Mouse (Mus musculus) heart, postnatal 14 days (tissue): ENCODE data around the gene Rcbtb1. TPM values are rescaled to one million over a fixed set of nuclear protein-coding genes. Genes with fewer than 3 reads are reported as not detected.
"Not testable (repeated sequence)": the region's sequence is repeated elsewhere in the genome, so short reads cannot be mapped to it uniquely, and the experiment has no call there.

ENCODE experiments used
- DNase-seq, 2 experiments: peaks; one replicate each; pipeline ENCODE4 v3.0.0; 2021 to 2022
- intact Hi-C: fragments of 180-260 bp; cut with DNase I; formaldehyde crosslinking; loops from one replicate; pipeline ENCODE4 v1.15.1; 2025
- total RNA-seq, 2 experiments: library from RNA; stranded (reverse); gene quantifications; 2 replicates each; pipeline ENCODE4 v1.2.3; 2021

Rcbtb1 gene
- total RNA-seq, 2 experiments from 2014 or later: 9.5 to 11.2 TPM

GRCm38 (mm10) chr14:59255861-59256260, 54.9 kb downstream of the Rcbtb1 start:
- intact Hi-C loops, DNase-seq: not testable (repeated sequence)

- DNase-seq: peak in 1 of 2 experiments; percentile 3
- intact Hi-C loops: no loop called here
Measured at GRCm38 (mm10) chr14:59260056-59260455, 59.0 kb downstream of the Rcbtb1 start, which contains the start of gene Gm6904. Gene Gm6904 (minus strand): TSS chr14:59260216.

- DNase-seq, intact Hi-C loops: not testable (repeated sequence)
Measured at GRCm38 (mm10) chr14:59274961-59275360, 74.0 kb downstream of the Rcbtb1 start.

Other genes with a start within 250 kb of the Rcbtb1 start
- not detected for gene 1700129C05Rik, start 58.3 kb upstream of the Rcbtb1 start, total RNA-seq
- not detected for gene Gm5142, start 22.5 kb upstream of the Rcbtb1 start, total RNA-seq
- gene Gm6904, start 59.0 kb downstream of the Rcbtb1 start, total RNA-seq: not detected
- gene Phf11a, start 96.3 kb downstream of the Rcbtb1 start, total RNA-seq: under 1 TPM in 1 of 2 experiments, not detected in 1; 0.27 TPM
- under 1 TPM in 1 of 2 experiments, not detected in 1; 0.54 TPM for gene Phf11b, start 140.1 kb downstream of the Rcbtb1 start, total RNA-seq
- gene Phf11d, start 164.3 kb downstream of the Rcbtb1 start, total RNA-seq: 1 to 10 TPM; 6.8 to 8.5 TPM
- gene Phf11c, start 194.2 kb downstream of the Rcbtb1 start, total RNA-seq: 1 to 10 TPM in 1 of 2 experiments, under 1 TPM in 1; 0.93 to 1.0 TPM
- 10 to 100 TPM in 1 of 2 experiments, 1 to 10 TPM in 1; 9.0 to 11.0 TPM for gene Setdb2, start 239.7 kb downstream of the Rcbtb1 start, total RNA-seq
- 10 to 100 TPM; 20.0 to 21.8 TPM for gene Cab39l, start 239.8 kb downstream of the Rcbtb1 start, total RNA-seq